Mouse (Mus musculus) cerebellum, adult 2 months (tissue): ENCODE data around the gene Ldb3.

Experiments
- CTCF ChIP-seq: fragments of 200-500 bp; IDR thresholded peaks from 2 replicates; pipeline ENCODE4 v1.5.1; 2011; ENCODE audit warnings: low read depth, mild to moderate bottlenecking, control low read depth, low read length, moderate library complexity, borderline replicate concordance; ENCODE audit not compliant: insufficient read depth
- POLR2A ChIP-seq: fragments of 200-500 bp; IDR thresholded peaks from 2 replicates; pipeline ENCODE4 v1.6.1; 2011; ENCODE audit warnings: low read length, control low read depth, borderline replicate concordance; ENCODE audit not compliant: insufficient read depth

- TF ChIP-seq CTCF (no peak), POLR2A (no peak)
Observed at GRCm38 (mm10) chr14:34489928-34490327, 98.6 kb downstream of the Ldb3 start.
